Mouse (Mus musculus): ENCODE results near the gene Gpr142. TPM values are rescaled to one million over a fixed set of nuclear protein-coding genes. Genes with fewer than 3 reads are reported as not detected.

Gpr142 gene
- polyA plus RNA-seq, 1 experiment: not detected

DNA sequence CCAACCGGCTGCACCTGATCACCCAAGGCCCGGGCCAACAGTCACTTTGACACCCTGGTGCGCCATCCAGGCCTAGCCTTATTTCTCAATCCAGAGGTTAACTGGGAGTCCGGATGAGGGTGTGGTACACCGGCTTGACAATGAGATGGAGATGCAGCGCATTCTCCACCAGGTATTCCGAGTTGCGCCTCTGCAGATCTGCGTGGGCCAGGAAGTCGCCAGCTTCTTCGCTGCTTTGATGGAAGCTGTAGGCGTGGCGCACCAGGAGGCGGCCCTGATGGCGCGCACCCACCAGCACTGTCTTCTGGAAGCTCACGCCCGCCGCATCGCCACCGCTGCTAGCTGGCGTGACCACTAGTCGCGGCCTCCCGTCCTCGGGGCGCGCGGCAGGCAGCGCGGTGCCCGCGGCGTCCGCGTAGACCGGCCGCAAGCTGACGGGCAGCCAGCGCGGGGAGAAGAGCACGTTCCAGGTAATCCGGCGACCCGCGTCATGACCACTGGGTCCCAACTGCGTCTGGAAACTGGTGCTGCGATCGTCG is 7.3 kb upstream of the Gpr142 start:
- H3K27me3 ChIP-seq (ENCODE audit: control insufficient read depth, insufficient read depth, low read length): peaks cover 11% of the 10 kb centered on the region; the same call in 1 of the 2 replicates
- no peak overlapping the region for H3K27ac ChIP-seq (ENCODE audit: control insufficient read depth, insufficient read depth, low read length)

DNA sequence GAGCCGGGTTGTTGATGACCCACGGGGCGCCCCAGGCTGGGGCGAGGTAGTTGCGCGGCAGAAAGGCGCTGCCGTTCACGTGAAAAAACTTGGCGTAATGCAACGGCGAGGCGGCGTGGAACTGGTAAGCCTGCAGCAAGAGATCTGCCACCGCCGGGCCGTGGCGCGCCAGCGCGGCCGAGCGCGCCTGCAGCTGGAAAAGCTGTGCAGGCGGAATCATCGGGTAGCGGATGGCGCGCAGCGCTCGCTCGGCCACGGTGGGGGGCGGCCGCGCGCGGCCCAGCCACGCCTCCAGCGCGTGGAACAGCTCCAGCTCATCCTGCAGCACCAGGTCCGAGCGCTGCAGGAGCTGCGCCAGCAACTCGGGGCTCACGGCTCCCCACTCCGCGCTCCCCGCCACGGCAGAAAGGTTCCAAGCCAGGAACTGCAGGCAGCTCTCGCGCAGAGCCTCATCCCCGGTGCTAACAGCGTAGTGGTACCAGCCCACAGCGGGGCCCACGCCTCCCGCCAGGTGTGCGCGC is 6.8 kb upstream of the Gpr142 start:
- no peak for DNase-seq
- Histone ChIP-seq H3K27me3 (ENCODE audit: control insufficient read depth, insufficient read depth, low read length) (peaks cover 7% of the 10 kb centered on the region; the same call in 1 of the 2 replicates), H3K36me3 (ENCODE audit: control insufficient read depth, insufficient read depth, low read length) (no peaks in the 10 kb centered on the region), H3K27ac (ENCODE audit: control insufficient read depth, insufficient read depth, low read length) (no peak overlapping the region), H3K4me3 (ENCODE audit: control insufficient read depth, insufficient read depth, low read length) (no peak overlapping the region), H3K4me1 (replicated peaks; ENCODE audit: control insufficient read depth, insufficient read depth, low read length) (peaks cover 18% of the 10 kb centered on the region)
- TF ChIP-seq CTCF (IDR thresholded peaks at IDR 0.05; ENCODE audit: borderline replicate concordance, control insufficient read depth, extremely low read depth, insufficient read depth, low read length, poor library complexity) (no peak), POLR2A (IDR thresholded peaks at IDR 0.05; ENCODE audit: control insufficient read depth, extremely low read depth, insufficient read depth, low read length, poor library complexity) (no peak)
- WGBS: 2% methylated on average over 59 of the region's 59 CpGs

More for the DNA sequence above, 7.3 kb upstream of the Gpr142 start:
- 3% methylated on average over 50 of the region's 50 CpGs for WGBS
- Histone ChIP-seq H3K36me3 (ENCODE audit: control insufficient read depth, insufficient read depth, low read length) (no peaks in the 10 kb centered on the region), H3K4me1 (replicated peaks; ENCODE audit: control insufficient read depth, insufficient read depth, low read length) (peaks cover 18% of the 10 kb centered on the region), H3K4me3 (ENCODE audit: control insufficient read depth, insufficient read depth, low read length) (no peak overlapping the region)
- DNase-seq: no peak
- TF ChIP-seq CTCF (IDR thresholded peaks at IDR 0.05; ENCODE audit: borderline replicate concordance, control insufficient read depth, extremely low read depth, insufficient read depth, low read length, poor library complexity): no peak
- no peak for TF ChIP-seq POLR2A (IDR thresholded peaks at IDR 0.05; ENCODE audit: control insufficient read depth, extremely low read depth, insufficient read depth, low read length, poor library complexity)

DNA sequence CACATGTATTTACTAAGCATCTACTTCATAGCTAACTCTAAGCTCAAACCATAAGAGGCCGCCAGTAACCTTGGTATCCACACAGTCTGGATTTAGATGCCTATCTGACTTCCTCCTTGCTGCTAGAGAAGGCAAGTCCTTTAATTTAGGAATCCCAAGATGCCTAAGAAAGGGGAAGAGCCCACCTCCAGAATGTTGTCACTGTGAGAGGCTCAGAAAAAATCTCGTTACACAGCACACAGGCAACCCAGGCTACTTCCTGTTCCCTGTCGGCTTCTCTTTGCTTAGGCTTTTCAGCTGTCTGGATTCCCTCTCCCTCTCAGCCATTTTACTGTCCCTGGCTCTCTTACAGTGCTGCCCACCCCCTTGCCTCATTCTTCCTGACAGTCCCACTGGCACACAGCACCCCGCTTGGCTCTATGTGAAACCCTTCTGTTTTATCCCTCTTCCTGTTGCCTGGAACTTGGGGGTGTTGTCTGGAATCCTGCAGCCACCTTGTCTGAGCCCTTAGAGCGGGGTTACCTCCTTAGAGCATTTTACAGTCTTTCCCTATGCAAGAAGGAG is 5.7 kb upstream of the Gpr142 start:
- Histone ChIP-seq H3K27ac (ENCODE audit: control insufficient read depth, insufficient read depth, low read length) (no peak overlapping the region), H3K4me1 (replicated peaks; ENCODE audit: control insufficient read depth, insufficient read depth, low read length) (peaks cover 18% of the 10 kb centered on the region), H3K27me3 (ENCODE audit: control insufficient read depth, insufficient read depth, low read length) (peaks cover 7% of the 10 kb centered on the region; the same call in 1 of the 2 replicates), H3K36me3 (ENCODE audit: control insufficient read depth, insufficient read depth, low read length) (no peaks in the 10 kb centered on the region), H3K4me3 (ENCODE audit: control insufficient read depth, insufficient read depth, low read length) (no peak overlapping the region)
- 35% methylated on average over 5 of the region's 5 CpGs for WGBS
- TF ChIP-seq POLR2A (IDR thresholded peaks at IDR 0.05; ENCODE audit: control insufficient read depth, extremely low read depth, insufficient read depth, low read length, poor library complexity) (no peak), CTCF (IDR thresholded peaks at IDR 0.05; ENCODE audit: borderline replicate concordance, control insufficient read depth, extremely low read depth, insufficient read depth, low read length, poor library complexity) (no peak)
- no peak for DNase-seq

DNA sequence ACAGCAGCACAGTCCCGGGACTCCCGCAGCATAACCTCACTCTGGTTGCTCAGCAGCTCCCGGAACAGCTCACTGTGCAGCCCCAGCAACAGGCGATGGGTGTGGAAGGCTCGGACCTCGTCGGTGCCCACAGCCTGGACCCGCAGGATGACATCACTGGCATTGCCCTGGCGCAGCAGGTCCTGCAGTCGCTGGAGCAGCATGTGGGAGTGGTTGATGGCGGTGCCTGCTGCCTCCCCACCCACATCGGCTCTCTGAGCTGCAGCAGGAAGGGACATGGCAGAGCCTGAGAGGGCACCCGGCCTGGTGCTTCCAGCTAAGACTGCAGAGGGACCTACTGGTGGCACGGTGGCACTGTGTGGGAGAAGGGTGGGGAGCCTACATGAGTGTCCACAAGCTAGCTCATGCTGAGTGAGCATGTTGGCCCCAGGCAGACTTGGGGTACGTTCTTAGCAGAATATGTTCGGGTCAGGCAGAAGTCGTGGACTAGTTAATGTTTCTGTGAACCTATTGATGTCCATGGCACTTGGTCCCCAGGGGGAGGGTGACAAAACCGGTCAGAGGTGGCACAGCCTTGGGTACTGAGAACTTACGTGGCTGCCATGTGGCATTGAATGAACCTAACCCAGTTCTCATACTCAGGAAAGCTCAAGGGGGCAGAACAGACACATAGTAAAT is 4.7 kb upstream of the Gpr142 start:
- no peak overlapping the region for H3K27ac ChIP-seq (ENCODE audit: control insufficient read depth, insufficient read depth, low read length)
- H3K4me3 ChIP-seq (ENCODE audit: control insufficient read depth, insufficient read depth, low read length): no peak overlapping the region
- peaks cover 18% of the 10 kb centered on the region for H3K4me1 ChIP-seq (replicated peaks; ENCODE audit: control insufficient read depth, insufficient read depth, low read length)
- peaks cover 7% of the 10 kb centered on the region; the same call in 1 of the 2 replicates for H3K27me3 ChIP-seq (ENCODE audit: control insufficient read depth, insufficient read depth, low read length)
- DNase-seq: no peak
- H3K36me3 ChIP-seq (ENCODE audit: control insufficient read depth, insufficient read depth, low read length): no peaks in the 10 kb centered on the region
- WGBS: 70% methylated on average over 19 of the region's 19 CpGs
- TF ChIP-seq POLR2A (IDR thresholded peaks at IDR 0.05; ENCODE audit: control insufficient read depth, extremely low read depth, insufficient read depth, low read length, poor library complexity) (no peak), CTCF (IDR thresholded peaks at IDR 0.05; ENCODE audit: borderline replicate concordance, control insufficient read depth, extremely low read depth, insufficient read depth, low read length, poor library complexity) (no peak)

DNA sequence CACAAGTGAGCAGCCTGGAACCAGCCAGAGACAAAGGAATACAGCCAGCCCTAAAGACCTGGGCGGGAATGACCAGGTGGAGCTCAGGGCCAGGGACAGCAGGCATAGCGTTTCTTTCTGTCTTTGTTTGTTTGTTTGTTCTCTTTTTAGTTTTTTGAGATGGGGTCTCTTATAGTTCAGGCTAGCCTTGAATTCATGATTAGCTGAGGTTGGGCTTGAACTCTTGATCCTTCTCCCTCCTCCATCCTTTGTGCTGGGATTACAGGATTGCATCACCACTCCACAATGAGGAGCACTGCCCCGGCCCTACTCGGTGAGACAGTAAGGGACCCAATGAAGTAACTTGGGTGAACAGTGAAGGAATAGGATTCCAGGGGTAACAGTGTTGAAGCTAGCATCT is 4.0 kb upstream of the Gpr142 start:
- H3K27me3 ChIP-seq (ENCODE audit: control insufficient read depth, insufficient read depth, low read length): peaks cover 7% of the 10 kb centered on the region; the same call in 1 of the 2 replicates

DNA sequence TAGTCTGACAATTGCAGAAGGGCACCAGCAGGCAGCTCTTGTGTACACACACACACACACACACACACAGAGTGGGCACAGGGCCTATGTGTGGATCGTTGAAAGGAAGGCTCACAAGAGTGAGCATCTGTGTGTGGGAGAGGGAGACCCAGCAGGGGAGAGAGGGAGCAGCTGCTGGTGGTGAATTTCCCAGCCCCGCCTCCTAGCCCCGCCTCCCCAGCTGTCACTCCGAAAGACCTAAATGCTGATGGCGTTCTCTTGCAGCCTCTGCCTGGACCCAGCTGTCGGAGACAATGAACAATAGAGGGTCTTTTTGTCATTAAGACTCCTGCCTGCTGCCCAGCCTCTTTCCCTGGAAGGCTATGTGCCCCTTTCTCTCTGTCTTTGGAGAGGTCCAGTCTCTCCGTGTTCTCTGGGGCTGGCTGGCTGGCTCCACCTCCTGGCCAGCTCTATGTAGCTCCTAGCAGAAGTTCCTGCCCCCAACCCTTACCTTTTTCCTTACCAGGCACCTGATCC is 3.4 kb upstream of the Gpr142 start:
- H3K27ac ChIP-seq (ENCODE audit: control insufficient read depth, insufficient read depth, low read length): no peak overlapping the region
- peak overlapping the region; percentile 34 for H3K4me3 ChIP-seq (ENCODE audit: control insufficient read depth, insufficient read depth, low read length)
- no peaks in the 10 kb centered on the region for H3K36me3 ChIP-seq (ENCODE audit: control insufficient read depth, insufficient read depth, low read length)
- 2% methylated on average over 7 of the region's 7 CpGs for WGBS
- H3K27me3 ChIP-seq (ENCODE audit: control insufficient read depth, insufficient read depth, low read length): peaks cover 7% of the 10 kb centered on the region; the same call in 1 of the 2 replicates
- TF ChIP-seq POLR2A (IDR thresholded peaks at IDR 0.05; ENCODE audit: control insufficient read depth, extremely low read depth, insufficient read depth, low read length, poor library complexity) (no peak), CTCF (IDR thresholded peaks at IDR 0.05; ENCODE audit: borderline replicate concordance, control insufficient read depth, extremely low read depth, insufficient read depth, low read length, poor library complexity) (no peak)
- peaks cover 14% of the 10 kb centered on the region for H3K4me1 ChIP-seq (replicated peaks; ENCODE audit: control insufficient read depth, insufficient read depth, low read length)
- DNase-seq: peak; percentile 29

More for the DNA sequence above, 4.0 kb upstream of the Gpr142 start:
- DNase-seq: no peak
- Histone ChIP-seq H3K27ac (ENCODE audit: control insufficient read depth, insufficient read depth, low read length) (no peak overlapping the region), H3K4me3 (ENCODE audit: control insufficient read depth, insufficient read depth, low read length) (no peak overlapping the region), H3K36me3 (ENCODE audit: control insufficient read depth, insufficient read depth, low read length) (no peaks in the 10 kb centered on the region), H3K4me1 (replicated peaks; ENCODE audit: control insufficient read depth, insufficient read depth, low read length) (peaks cover 14% of the 10 kb centered on the region)
- TF ChIP-seq POLR2A (IDR thresholded peaks at IDR 0.05; ENCODE audit: control insufficient read depth, extremely low read depth, insufficient read depth, low read length, poor library complexity) (no peak), CTCF (IDR thresholded peaks at IDR 0.05; ENCODE audit: borderline replicate concordance, control insufficient read depth, extremely low read depth, insufficient read depth, low read length, poor library complexity) (no peak)
- 86% methylated on average over 4 of the region's 4 CpGs for WGBS
